31 mouse cellular contexts compared by ENCODE assay signal in the genomic region with DNA sequence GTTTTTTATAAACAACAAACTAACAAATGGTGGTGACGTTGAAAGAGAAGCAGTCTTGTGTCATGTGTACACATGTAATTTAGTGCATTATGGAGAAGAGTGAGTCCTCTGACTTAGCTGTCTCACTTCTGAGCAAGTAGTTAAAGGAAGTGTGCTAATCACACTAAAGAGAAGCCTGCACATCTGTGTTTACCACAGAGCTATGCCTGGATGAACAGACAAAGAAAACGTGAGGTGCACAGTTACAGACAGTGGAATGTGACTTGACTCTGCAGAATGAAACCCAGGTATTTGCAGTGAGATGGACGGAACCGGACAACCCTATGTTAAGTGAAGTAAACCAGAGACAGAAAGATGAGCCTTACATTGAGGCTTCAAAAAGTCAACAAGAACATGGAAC.
"Had no signal": no experiment of that assay in that cellular context is flagged by ENCODE, and none has a peak within 500 bp of the region (broad histone marks: within the 10 kb centered on the region; RNA-seq: fewer than 3 reads in every experiment).

No protein-coding gene starts in this region.

- H3K9ac ChIP-seq: limb, embryonic 12.5 days; limb, embryonic 13.5 days; limb, embryonic 15.5 days; liver, embryonic 12.5 days; liver, embryonic 13.5 days; liver, embryonic 14.5 days; liver, embryonic 15.5 days; liver, postnatal 0 days; lung, embryonic 14.5 days; lung, embryonic 15.5 days; midbrain, embryonic 12.5 days; midbrain, embryonic 13.5 days; midbrain, embryonic 15.5 days had no signal

- DNase-seq: left cerebral cortex, postnatal 4 days; liver; liver, embryonic 13.5 days; liver, postnatal 0 days; lung, adult 18-20 months; lung, adult 2 months; lung, embryonic 14.5 days; lung, postnatal 10 days; lung, postnatal 14 days; lung, postnatal 36 days; lung, postnatal 4 days; midbrain, embryonic 14.5 days had no signal

- H3K27me3 ChIP-seq: limb, embryonic 12.5 days; limb, embryonic 13.5 days; limb, embryonic 15.5 days; liver, embryonic 12.5 days; liver, embryonic 13.5 days; liver, embryonic 15.5 days; lung, embryonic 15.5 days; megakaryocyte, embryonic 14.5 days; midbrain, embryonic 12.5 days; midbrain, embryonic 13.5 days; midbrain, embryonic 15.5 days had no signal

- H3K27ac ChIP-seq: limb, embryonic 10.5 days; limb, embryonic 12.5 days; limb, embryonic 13.5 days; limb, embryonic 15.5 days; liver, embryonic 12.5 days; liver, embryonic 13.5 days; liver, embryonic 14.5 days; liver, embryonic 15.5 days; lung, embryonic 15.5 days; macrophage; midbrain, embryonic 10.5 days; midbrain, embryonic 12.5 days; midbrain, embryonic 13.5 days; midbrain, embryonic 15.5 days had no signal

- H3K4me1 ChIP-seq: limb, embryonic 10.5 days; limb, embryonic 12.5 days; limb, embryonic 13.5 days; limb, embryonic 15.5 days; liver, embryonic 12.5 days; liver, embryonic 13.5 days; liver, embryonic 15.5 days; lung, embryonic 15.5 days; megakaryocyte, embryonic 14.5 days; midbrain, embryonic 10.5 days; midbrain, embryonic 12.5 days; midbrain, embryonic 13.5 days; midbrain, embryonic 15.5 days had no signal

- ATAC-seq: liver, embryonic 12.5 days; liver, postnatal 0 days; lung, postnatal 0 days; midbrain, embryonic 13.5 days; midbrain, embryonic 15.5 days; midbrain, embryonic 16.5 days had no signal

- H3K4me3 ChIP-seq: limb, embryonic 10.5 days; limb, embryonic 12.5 days; limb, embryonic 13.5 days; limb, embryonic 15.5 days; liver, embryonic 12.5 days; liver, embryonic 13.5 days; liver, embryonic 15.5 days; lung, embryonic 15.5 days; megakaryocyte, embryonic 14.5 days; midbrain, embryonic 10.5 days; midbrain, embryonic 12.5 days; midbrain, embryonic 13.5 days; midbrain, embryonic 15.5 days; myocyte had no signal

- H3K9me3 ChIP-seq: limb, embryonic 10.5 days; limb, embryonic 12.5 days; limb, embryonic 13.5 days; limb, embryonic 15.5 days; liver, embryonic 12.5 days; liver, embryonic 13.5 days; liver, embryonic 15.5 days; lung, embryonic 15.5 days; megakaryocyte, embryonic 14.5 days; midbrain, embryonic 10.5 days; midbrain, embryonic 12.5 days; midbrain, embryonic 13.5 days; midbrain, embryonic 15.5 days had no signal

- H3K36me3 ChIP-seq: limb, embryonic 10.5 days; limb, embryonic 12.5 days; limb, embryonic 13.5 days; limb, embryonic 15.5 days; liver, embryonic 12.5 days; liver, embryonic 13.5 days; liver, embryonic 15.5 days; lung, embryonic 15.5 days; midbrain, embryonic 10.5 days; midbrain, embryonic 12.5 days had no signal

- H3K4me2 ChIP-seq: limb, embryonic 12.5 days; limb, embryonic 13.5 days; limb, embryonic 15.5 days; liver, embryonic 11.5 days; liver, embryonic 12.5 days; liver, embryonic 13.5 days; liver, embryonic 15.5 days; lung, embryonic 14.5 days; lung, embryonic 15.5 days; midbrain, embryonic 11.5 days; midbrain, embryonic 12.5 days; midbrain, embryonic 13.5 days; midbrain, embryonic 15.5 days had no signal
